Mouse (Mus musculus) stomach, postnatal 0 days (tissue): ENCODE results near the gene Snx27.

Source experiments
- CTCF ChIP-seq: IDR thresholded peaks from 2 replicates; pipeline ENCODE4 v1.5.1; 2016; ENCODE audit warnings: antibody characterized with exemption, low read depth, mild to moderate bottlenecking, moderate library complexity
- EP300 ChIP-seq: optimal IDR thresholded peaks from 2 replicates; pipeline ENCODE3; 2016; ENCODE audit warnings: antibody characterized with exemption

DNA sequence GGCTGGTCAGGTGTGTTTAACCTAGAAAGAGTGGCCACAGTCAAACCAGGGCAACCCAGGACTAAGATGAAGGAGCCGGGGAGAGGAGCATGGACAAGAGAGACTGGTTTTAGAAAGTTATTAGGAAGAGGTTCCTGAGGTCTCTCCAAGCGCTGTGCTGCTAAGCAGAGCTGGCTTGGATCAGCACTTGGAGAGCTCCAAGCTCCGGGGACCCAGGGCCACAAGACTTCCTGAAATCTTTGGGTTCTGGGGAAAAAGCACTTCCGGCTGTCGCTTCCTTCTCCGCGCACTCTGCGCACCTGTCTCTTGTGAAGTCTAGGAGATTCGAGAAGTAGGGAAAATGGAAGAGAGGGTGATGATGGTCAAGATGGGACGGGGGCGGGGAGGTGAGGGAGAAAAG, 103.0 kb downstream of the Snx27 start:
- TF ChIP-seq CTCF: no peak
- TF ChIP-seq EP300: no peak
